Mouse (Mus musculus) G1E-ER4 (cell line): ENCODE measurements around the gene Camta2. TPM values are rescaled to one million over a fixed set of nuclear protein-coding genes. Genes with fewer than 3 reads are reported as not detected.

Experiments
- GATA1 ChIP-seq: IDR thresholded peaks from one replicate; pipeline ENCODE4 v1.8.0; 2012; ENCODE audit warnings: low read length, inconsistent platforms
- polyA plus RNA-seq: library from polyadenylated mRNA; stranded (reverse); fragments of >175 nt; gene quantifications from 2 replicates; pipeline ENCODE4 v1.2.3, GENCODE M21; 2012

Camta2 gene
- polyA plus RNA-seq, 1 experiment: 30.8 TPM

- no peak for TF ChIP-seq GATA1
Observed at GRCm38 (mm10) chr11:70657573-70657972, 30.3 kb downstream of the Camta2 start.

GRCm38 (mm10) chr11:70656964-70657363 lies 30.9 kb downstream of the Camta2 start, which contains the start of gene Eno3:
Gene Eno3, plus strand, starts transcription at chr11:70657202.
- TF ChIP-seq GATA1: no peak

DNA sequence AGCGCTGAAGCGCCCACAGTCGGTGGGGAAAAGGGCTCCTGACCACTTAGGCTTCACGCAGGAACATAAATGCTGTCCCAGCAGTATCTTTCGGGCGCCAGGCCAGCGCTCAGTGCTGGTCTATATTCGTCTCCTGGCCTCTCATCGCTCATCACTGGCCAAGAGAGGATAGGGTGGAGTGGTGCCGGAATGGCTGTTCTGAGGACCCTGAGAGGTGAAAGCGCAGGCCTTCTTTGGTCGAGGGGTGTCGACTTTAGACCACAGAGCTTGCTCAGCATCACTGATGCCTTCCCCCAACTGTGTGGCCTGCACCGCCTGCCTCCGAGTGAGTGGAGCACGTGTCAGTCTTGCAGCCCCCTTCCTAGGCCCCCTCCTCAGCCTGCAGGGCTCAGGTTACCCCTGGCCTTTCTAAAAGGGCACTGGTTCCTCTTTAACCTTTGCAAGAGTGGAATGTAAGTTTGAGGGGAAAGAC lies 31.4 kb downstream of the Camta2 start:
- no peak for TF ChIP-seq GATA1

- no peak for TF ChIP-seq GATA1
Observed at GRCm38 (mm10) chr11:70655571-70656455, 32.1 kb downstream of the Camta2 start.

DNA sequence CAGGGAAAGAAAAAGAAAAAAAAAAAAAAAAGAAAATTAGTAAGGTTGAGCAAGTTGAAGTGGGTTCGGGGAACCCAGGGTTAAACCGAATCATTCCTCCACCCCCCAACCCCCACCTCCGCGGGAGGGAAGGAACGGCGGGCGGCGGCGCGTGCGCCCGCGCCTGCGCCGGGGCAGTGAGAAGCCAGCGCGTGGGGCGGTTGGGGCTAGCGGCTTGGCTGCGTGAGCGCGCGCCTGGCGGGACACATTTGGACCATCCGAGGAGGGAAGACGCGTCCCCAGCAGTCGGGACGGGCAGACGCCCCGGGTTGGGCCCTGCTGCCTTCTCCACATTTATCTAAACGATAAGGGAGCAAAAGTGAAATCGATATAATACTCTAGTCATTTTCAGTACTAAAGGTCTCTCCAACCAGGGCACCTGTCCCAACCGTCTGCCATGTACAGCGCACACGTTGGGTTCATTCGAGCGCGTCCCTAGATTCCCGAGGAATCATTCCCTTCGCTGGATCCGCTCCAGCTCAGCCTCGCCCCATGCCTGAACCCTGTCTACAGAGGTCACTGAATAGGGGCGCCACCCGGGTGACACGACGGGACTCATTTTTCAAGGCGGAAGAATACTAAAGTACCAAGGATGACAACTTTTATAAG lies 32.9 kb downstream of the Camta2 start:
- no peak for TF ChIP-seq GATA1

DNA sequence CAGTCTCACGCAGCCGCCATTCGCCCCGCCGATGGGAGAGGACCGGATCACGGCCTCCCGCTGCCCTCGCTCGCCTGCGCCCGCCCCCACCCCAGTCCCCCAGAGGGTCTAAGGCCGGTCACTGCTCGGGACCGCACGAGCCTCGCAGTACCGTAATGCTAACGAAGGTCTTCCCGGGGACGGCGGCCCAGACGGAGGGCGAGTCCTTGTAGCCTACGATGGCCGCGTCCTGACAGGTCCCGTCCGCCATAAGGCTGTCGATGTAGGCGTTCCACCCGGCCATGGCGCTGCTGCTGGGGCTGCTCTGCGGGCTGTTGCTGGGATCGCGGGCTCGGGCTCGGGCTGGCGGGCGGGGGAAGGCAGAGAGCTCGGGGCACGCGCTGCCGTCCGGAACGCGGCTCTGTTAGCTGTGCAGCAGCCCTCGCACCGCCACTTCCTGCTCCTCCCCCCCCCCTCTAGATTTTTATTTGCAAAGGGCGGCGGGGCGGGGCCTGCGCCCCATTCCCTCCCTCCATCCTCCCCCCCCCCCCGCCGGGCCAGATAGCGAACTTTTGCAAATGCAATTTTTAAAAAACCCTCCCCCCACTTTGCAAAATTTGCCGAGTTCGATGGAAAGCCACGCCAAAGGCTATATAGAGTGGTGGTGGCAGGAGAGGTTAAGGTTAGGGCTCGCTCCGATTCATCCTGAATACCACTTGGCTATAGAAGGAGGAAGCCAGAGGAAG lies 33.5 kb downstream of the Camta2 start, which contains the start of gene Pfn1:
Gene Pfn1, minus strand, starts transcription at position 447 of the 725 bp plus-strand sequence.
- no peak for TF ChIP-seq GATA1

GRCm38 (mm10) chr11:70653345-70654197 lies 34.3 kb downstream of the Camta2 start:
- no peak for TF ChIP-seq GATA1

DNA sequence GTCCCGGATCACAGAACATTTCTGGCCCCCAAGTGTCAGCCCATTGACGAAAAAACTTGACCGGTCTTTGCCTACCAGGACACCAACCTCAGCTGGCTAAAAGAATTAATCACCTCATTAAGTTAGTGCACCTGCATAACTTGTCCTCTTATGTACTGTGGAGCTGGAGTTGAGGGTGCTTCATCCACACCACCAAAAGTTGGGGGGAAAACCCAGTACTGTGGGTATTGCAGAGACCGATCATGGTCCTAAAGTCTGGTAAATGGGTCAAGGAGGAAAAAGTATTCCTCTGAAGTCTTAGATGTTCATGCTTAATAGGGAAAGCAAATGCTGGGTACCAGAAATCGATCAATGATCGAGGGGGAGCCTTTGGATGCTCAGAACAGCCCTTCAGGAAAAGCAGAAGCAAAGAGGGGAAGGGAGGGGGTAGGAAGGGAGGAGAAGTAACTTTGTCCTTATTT lies 35.0 kb downstream of the Camta2 start:
- no peak for TF ChIP-seq GATA1

- no peak for TF ChIP-seq GATA1
Observed at GRCm38 (mm10) chr11:70652029-70652883, 35.6 kb downstream of the Camta2 start.

GRCm38 (mm10) chr11:70651391-70651790 lies 36.5 kb downstream of the Camta2 start:
- no peak for TF ChIP-seq GATA1

DNA sequence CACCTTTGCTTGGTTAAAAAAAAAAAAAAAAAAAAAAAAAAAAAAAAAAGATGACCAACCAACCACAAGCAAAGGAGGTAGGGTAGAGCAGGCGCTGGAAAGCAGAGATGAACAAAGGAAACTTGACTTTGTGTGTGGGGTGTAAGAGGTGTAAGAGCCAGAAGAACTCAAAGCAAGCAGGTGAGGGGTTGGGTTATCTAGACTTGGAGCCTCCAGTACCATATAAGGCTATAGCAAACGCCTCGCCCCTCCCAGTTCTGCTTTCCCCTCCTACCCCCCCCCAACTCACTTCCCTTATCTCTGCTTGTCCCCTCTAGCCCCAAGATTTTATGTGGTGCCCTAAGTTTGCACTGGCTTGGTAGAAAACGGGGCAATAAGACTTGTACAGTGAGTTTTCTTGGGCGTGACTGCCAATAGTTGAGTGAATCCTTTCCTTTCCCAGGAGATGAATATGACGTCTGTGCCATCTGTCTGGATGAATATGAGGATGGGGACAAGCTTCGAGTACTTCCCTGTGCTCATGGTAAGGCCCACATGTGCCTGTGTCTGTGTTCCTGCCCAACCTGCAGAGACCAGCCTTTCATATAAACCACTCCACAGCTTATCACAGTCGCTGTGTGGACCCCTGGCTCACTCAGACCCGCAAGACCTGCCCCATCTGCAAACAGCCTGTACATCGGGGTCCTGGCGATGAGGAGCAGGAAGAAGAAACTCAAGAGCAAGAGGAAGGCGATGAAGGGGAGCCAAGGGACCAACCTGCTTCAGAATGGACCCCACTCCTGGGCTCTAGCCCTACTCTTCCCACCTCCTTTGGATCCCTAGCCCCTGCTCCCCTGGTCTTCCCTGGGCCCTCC lies 37.4 kb downstream of the Camta2 start:
- TF ChIP-seq GATA1: no peak

DNA sequence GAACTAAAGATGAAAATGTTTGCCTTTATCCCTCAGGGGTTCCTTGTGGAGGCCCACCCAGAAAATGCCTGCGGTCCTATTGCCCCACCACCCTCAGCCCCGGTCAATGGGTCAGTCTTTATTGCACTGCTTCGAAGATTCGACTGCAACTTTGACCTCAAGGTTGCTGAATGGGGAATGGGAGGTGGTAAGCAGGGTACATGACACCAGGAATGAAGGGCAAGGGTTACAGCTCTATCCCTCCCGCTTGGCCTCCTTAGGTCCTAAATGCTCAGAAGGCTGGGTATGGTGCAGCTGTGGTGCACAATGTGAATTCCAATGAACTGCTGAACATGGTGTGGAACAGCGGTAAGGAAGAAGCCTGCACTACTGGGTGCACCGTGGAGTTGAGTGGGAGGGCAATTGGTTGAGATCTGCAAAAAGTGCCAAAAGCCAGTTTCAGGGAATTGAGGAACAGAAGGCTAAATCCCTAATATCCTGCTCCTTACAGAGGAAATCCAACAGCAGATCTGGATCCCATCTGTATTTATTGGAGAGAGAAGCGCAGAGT lies 38.6 kb downstream of the Camta2 start:
- no peak for TF ChIP-seq GATA1

DNA sequence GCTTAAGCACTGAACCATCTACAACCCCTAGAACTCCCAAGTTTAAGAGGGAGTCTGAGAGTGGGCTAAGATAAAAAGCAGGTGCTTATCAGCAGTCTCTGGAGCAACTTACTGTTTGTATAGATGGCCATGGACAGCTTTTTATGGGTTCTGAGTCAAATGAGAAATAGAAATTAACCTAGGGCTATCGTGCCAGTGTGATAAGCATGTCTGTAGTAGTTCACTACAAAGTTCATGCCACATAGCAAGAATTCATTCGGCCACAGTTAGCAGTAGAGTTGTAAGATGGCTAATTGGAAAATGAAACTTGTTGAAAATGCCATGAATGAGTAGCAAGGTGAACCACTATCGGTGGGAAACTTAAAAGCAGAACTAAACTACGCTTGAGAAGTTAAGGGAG lies 39.4 kb downstream of the Camta2 start:
- TF ChIP-seq GATA1: peak; percentile 81
